Mouse (Mus musculus) lung, embryonic 16.5 days (tissue): ENCODE results near the gene Fam19a2. TPM values are rescaled to one million over a fixed set of nuclear protein-coding genes. Genes with fewer than 3 reads are reported as not detected.
A peak's percentile ranks its signal among the peaks of the same experiment; 100 is the strongest.

Experiments used
- ATAC-seq: fragments of 200-750 bp; cut with Nextera tagmentation; 2 replicates; pipeline ENCODE4 v1.8.0; 2017; ENCODE audit warnings: low read depth, mild to moderate bottlenecking, moderate library complexity
- H3K27ac ChIP-seq: fragments of 300-500 bp; sonication (generic); 2 replicates; pipeline ENCODE4 v1.5.1; 2014; ENCODE audit warnings: mild to moderate bottlenecking, control low read depth, low read length
- H3K27me3 ChIP-seq: fragments of 300-500 bp; sonication (generic); 2 replicates; pipeline ENCODE4 v1.6.1; 2014; ENCODE audit warnings: low read depth, low read length, mixed read lengths; ENCODE audit not compliant: control insufficient read depth, insufficient read depth
- H3K36me3 ChIP-seq: fragments of 300-500 bp; sonication (generic); 2 replicates; pipeline ENCODE4 v1.6.1; 2014; ENCODE audit warnings: low read length; ENCODE audit not compliant: control insufficient read depth, insufficient read depth
- H3K4me1 ChIP-seq: fragments of 300-500 bp; sonication (generic); replicated peaks from 2 replicates; pipeline ENCODE4 v1.6.1; 2014; ENCODE audit warnings: low read length, mixed read lengths; ENCODE audit not compliant: control insufficient read depth, insufficient read depth
- H3K4me2 ChIP-seq: fragments of 300-500 bp; sonication (generic); 2 replicates; pipeline ENCODE4 v1.6.1; 2014; ENCODE audit warnings: low read depth, low read length, control low read depth
- H3K4me3 ChIP-seq: fragments of 300-500 bp; sonication (generic); 2 replicates; pipeline ENCODE4 v1.5.1; 2014; ENCODE audit warnings: mild to moderate bottlenecking, low read length, control low read depth
- H3K9ac ChIP-seq: fragments of 300-500 bp; sonication (generic); 2 replicates; pipeline ENCODE4 v1.6.1; 2014; ENCODE audit warnings: low read length, control low read depth
- H3K9me3 ChIP-seq: fragments of 300-500 bp; sonication (generic); 2 replicates; pipeline ENCODE4 v1.6.1; 2016; ENCODE audit warnings: low read length; ENCODE audit not compliant: control insufficient read depth
- WGBS: fragments of 180-500 bp; shearing (Covaris S2); extraction: QIAGEN DNeasy Blood & Tissue Kit; methylation state at CpG from one replicate; pipeline ENCODE4 v1.1.7; 2014; 5-methylcytosine and 5-hydroxymethylcytosine counted together
- polyA plus RNA-seq: library from polyadenylated mRNA; unstranded; fragments of >200 nt; fragmentation: Nextera tagmentation; extraction: Ambion mirVana; gene quantifications from 2 replicates; pipeline ENCODE4 v1.2.1, GENCODE M21; 2015

Fam19a2 gene
- polyA plus RNA-seq: 1.8 and 1.9 TPM in 2 replicates

- under 1% methylated on average over 12 of the region's 12 CpGs for WGBS
- Histone ChIP-seq H3K4me3 (peak within 1 kb of the TSS; percentile 59), H3K4me1 (peaks cover 10% of the 10 kb centered on the region), H3K9me3 (no peaks in the 10 kb centered on the region), H3K27ac (no peak within 1 kb of the TSS), H3K36me3 (no peaks in the 10 kb centered on the region), H3K4me2 (peak within 1 kb of the TSS; percentile 97), H3K9ac (peak within 1 kb of the TSS; percentile 52), H3K27me3 (peaks cover 25% of the 10 kb centered on the region)
- 0 out of 2 replicates have a peak, but pooled peaks have one; percentile 55 for ATAC-seq
Observed at GRCm38 (mm10) chr10:123263876-123264309, at the start of gene Fam19a2. Gene Fam19a2 (plus strand): TSS chr10:123263996.

DNA sequence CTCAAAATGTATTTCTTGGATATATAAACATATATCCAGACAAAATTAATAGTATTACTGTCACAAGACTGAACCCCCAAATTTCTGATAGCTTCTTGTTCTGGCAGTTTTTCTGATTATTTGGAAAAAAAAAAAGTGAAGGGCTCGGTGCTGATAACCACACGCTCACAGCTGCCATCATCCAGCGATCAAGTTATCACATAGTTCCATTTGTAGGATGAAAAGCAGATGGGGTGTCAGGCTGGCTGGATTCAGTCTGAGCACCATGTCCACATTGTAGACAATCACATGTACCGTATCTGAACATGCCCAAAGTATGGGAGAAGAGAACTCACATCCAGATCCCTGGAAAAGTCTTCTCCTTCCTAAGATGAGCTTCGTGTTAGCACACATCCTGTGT, 41.0 kb upstream of the Fam19a2 start:
- H3K4me1 ChIP-seq: no peaks in the 10 kb centered on the region
- 77% methylated on average over 5 of the region's 5 CpGs for WGBS
- H3K27me3 ChIP-seq: no peaks in the 10 kb centered on the region
- ATAC-seq: no peak
- no peak overlapping the region for H3K4me3 ChIP-seq
- no peak overlapping the region for H3K27ac ChIP-seq
- H3K9ac ChIP-seq: no peak overlapping the region
- H3K36me3 ChIP-seq: no peaks in the 10 kb centered on the region
- H3K9me3 ChIP-seq: no peaks in the 10 kb centered on the region
- H3K4me2 ChIP-seq: no peak overlapping the region

DNA sequence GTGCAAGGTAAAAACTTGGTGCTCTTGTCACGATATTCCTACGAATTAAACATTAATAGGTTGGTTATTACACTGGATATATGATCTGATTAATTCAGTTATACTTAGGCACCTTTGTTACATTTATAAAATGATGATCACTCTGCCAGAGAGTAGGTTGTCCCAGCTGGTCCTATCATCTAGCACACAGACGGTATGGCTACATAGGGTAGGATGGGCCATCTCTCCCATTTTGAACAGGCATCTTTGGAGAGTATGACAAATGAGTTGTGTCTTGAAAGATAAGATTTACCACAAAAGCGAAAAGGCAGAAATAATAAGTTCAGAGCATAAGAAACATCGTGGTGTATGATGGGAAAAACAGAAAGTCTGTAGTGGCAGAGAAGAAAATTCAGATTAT, 34.4 kb upstream of the Fam19a2 start:
- Histone ChIP-seq H3K36me3 (no peaks in the 10 kb centered on the region), H3K27me3 (no peaks in the 10 kb centered on the region), H3K4me2 (no peak overlapping the region), H3K9me3 (no peaks in the 10 kb centered on the region), H3K9ac (no peak overlapping the region), H3K4me3 (no peak overlapping the region), H3K4me1 (no peaks in the 10 kb centered on the region), H3K27ac (no peak overlapping the region)
- 82% methylated on average over 5 of the region's 5 CpGs for WGBS
- ATAC-seq: no peak

DNA sequence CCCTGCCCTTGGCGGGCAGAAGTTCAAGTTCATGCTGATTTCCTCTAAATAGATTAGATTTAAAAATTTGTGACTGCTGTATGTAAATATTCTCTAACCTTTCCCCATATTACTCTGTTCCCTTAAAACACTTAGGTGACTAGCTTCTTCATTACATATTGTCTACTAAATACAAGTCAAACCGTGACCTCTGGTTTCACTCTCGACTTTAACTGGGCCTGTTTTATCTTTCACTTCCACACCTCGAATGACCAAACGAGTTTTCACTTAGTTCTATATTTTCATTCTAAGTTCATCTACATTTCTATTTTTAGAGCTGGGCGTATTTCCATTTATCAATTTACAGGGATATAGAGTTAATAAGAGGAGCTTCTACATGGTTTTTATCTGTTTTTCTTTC, 15.7 kb upstream of the Fam19a2 start:
- no peaks in the 10 kb centered on the region for H3K36me3 ChIP-seq
- no peak overlapping the region for H3K4me3 ChIP-seq
- 78% methylated on average over 6 of the region's 6 CpGs for WGBS
- no peaks in the 10 kb centered on the region for H3K9me3 ChIP-seq
- no peaks in the 10 kb centered on the region for H3K4me1 ChIP-seq
- H3K27me3 ChIP-seq: no peaks in the 10 kb centered on the region
- no peak overlapping the region for H3K4me2 ChIP-seq
- ATAC-seq: no peak
- H3K9ac ChIP-seq: no peak overlapping the region
- H3K27ac ChIP-seq: no peak overlapping the region

- no peaks in the 10 kb centered on the region for H3K36me3 ChIP-seq
- no peak overlapping the region for H3K27ac ChIP-seq
- no peak overlapping the region for H3K4me3 ChIP-seq
- no peak overlapping the region for H3K4me2 ChIP-seq
- 68% methylated on average over 9 of the region's 9 CpGs for WGBS
- no peaks in the 10 kb centered on the region for H3K27me3 ChIP-seq
- no peaks in the 10 kb centered on the region for H3K4me1 ChIP-seq
- ATAC-seq: no peak
- no peaks in the 10 kb centered on the region for H3K9me3 ChIP-seq
- no peak overlapping the region for H3K9ac ChIP-seq
Observed at GRCm38 (mm10) chr10:123251904-123252303, 11.9 kb upstream of the Fam19a2 start.

DNA sequence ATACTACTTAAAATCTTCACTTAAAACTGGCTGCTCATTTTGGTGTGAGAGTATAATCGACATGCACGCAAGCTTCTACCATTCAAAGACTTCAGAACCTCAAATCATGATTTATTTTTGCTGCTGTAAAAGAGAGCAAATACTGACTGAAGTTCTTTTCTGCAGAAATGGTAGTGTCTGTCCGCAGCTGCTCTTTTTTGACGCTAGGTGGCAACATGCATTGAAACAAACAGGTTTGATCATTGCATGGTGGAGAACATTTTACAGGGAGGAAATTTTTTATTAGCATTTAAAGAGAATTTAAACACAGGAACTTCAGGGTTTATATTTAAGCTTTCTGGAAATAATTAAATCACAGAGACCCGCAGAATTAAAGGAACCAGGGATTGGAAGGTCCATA, 9.5 kb upstream of the Fam19a2 start:
- Histone ChIP-seq H3K9ac (no peak overlapping the region), H3K4me2 (no peak overlapping the region), H3K27ac (no peak overlapping the region), H3K27me3 (no peaks in the 10 kb centered on the region), H3K4me1 (no peaks in the 10 kb centered on the region), H3K36me3 (no peaks in the 10 kb centered on the region), H3K4me3 (no peak overlapping the region), H3K9me3 (no peaks in the 10 kb centered on the region)
- WGBS: 30% methylated on average over 5 of the region's 5 CpGs
- ATAC-seq: no peak

GRCm38 (mm10) chr10:123255674-123256348, 8.0 kb upstream of the Fam19a2 start:
- no peak overlapping the region for H3K4me3 ChIP-seq
- no peaks in the 10 kb centered on the region for H3K36me3 ChIP-seq
- H3K9ac ChIP-seq: no peak overlapping the region
- 72% methylated on average over 7 of the region's 7 CpGs for WGBS
- H3K4me1 ChIP-seq: no peaks in the 10 kb centered on the region
- no peaks in the 10 kb centered on the region for H3K9me3 ChIP-seq
- no peaks in the 10 kb centered on the region for H3K27me3 ChIP-seq
- H3K4me2 ChIP-seq: no peak overlapping the region
- H3K27ac ChIP-seq: no peak overlapping the region
- ATAC-seq: no peak

DNA sequence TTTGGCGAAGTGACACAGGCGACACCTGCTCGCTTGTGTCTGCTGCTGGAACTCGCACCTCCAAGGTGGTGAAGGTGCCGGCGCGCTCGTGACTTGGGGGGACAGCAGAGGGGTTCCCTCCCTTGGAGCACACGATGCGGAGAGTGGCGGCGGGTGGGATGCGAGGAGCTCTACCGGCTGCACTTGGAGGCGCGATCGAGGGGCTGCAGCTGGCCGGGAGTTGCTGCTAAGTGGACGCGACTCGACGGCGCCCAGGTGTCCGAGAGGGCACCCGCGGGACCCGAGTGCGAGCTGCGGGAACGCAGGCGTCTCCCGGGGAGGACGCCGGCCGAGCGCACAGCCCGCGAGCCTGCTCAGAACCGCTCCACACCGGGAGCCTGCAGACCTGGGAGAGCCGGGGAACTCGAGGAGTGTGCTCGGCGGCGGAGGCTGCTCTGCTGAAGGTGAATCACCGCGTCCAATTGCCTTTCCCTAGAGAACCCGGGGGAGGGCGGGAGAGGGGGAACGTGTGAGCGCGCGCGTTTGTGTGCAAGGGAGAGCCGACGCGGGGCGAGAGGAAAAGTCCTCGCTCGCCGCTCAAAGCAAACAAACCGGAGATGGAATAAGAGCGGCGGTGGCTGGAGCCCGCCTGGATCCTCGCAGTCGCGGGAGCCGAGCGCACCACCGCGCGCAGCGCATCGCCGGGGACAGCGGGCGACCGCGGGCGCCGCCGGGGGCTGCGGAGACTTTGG, 830 bp downstream of the Fam19a2 start:
- no peak overlapping the region for H3K27ac ChIP-seq
- H3K9ac ChIP-seq: peak overlapping the region; percentile 52
- WGBS: under 1% methylated on average over 84 of the region's 84 CpGs
- no peaks in the 10 kb centered on the region for H3K9me3 ChIP-seq
- ATAC-seq: peak; percentile 71
- peaks cover 10% of the 10 kb centered on the region for H3K4me1 ChIP-seq
- no peaks in the 10 kb centered on the region for H3K36me3 ChIP-seq
- peak overlapping the region; percentile 97 for H3K4me2 ChIP-seq
- H3K27me3 ChIP-seq: peaks cover 25% of the 10 kb centered on the region
- peak overlapping the region; percentile 59 for H3K4me3 ChIP-seq

DNA sequence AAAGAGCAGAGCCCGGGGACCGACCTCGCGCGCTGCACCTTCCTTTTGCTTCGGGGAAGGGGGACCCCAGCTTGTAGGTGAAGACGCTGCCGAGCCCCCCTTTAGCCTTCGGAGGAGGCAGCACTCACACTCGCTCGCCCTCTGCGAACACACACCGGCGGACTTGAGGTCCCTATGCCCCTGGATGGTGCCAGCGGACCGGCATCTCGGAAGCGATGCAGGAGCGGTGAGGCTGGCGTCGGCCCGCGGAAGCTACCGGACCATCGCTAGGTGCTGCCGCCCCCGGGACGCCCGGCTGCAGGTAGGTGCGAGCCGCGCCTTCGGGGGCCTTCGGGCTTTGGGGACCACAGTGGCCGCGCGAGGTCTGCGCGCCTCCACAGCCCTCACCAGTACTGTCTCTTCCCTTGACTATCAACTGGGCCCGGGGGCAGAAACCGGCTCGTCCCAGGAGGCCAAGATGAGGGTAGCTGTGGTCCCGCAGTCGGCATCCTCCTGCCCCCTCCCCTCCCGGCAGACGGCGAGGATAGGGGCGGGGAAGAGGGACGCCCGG, 1.5 kb downstream of the Fam19a2 start:
- 0% methylated on average over 44 of the region's 50 CpGs for WGBS
- H3K9ac ChIP-seq: peak overlapping the region; percentile 52
- ATAC-seq: peak; percentile 32; the same call in 1 of the 2 replicates

More for the DNA sequence above, 1.5 kb downstream of the Fam19a2 start:
- no peaks in the 10 kb centered on the region for H3K36me3 ChIP-seq
- H3K9me3 ChIP-seq: no peaks in the 10 kb centered on the region
- no peak overlapping the region for H3K27ac ChIP-seq
- H3K4me2 ChIP-seq: peak overlapping the region; percentile 97
- peaks cover 25% of the 10 kb centered on the region for H3K27me3 ChIP-seq
- H3K4me3 ChIP-seq: peak overlapping the region; percentile 59
- H3K4me1 ChIP-seq: peaks cover 10% of the 10 kb centered on the region
